Mouse (Mus musculus) heart, postnatal 0 days (tissue): ENCODE data around the gene Itga8. TPM values are rescaled to one million over a fixed set of nuclear protein-coding genes. Genes with fewer than 3 reads are reported as not detected.

Experiments
- ATAC-seq: fragments of 200-750 bp; cut with Nextera tagmentation; 2 replicates; pipeline ENCODE4 v1.8.0; 2017; ENCODE audit warnings: low read depth, moderate number of reproducible peaks, moderate library complexity; ENCODE audit not compliant: insufficient read depth
- DNase-seq: peaks from one replicate; pipeline ENCODE4 v3.0.0-alpha.2; 2016; ENCODE audit warnings: low spot score
- H3K27ac ChIP-seq: fragments of 300-500 bp; sonication (generic); 2 replicates; pipeline ENCODE4 v1.5.1; 2014; ENCODE audit warnings: low read depth, mild to moderate bottlenecking
- H3K27me3 ChIP-seq: fragments of 300-500 bp; sonication (generic); 2 replicates; pipeline ENCODE4 v1.6.1; 2014; ENCODE audit warnings: low read length, mixed read lengths; ENCODE audit not compliant: control insufficient read depth, insufficient read depth
- H3K36me3 ChIP-seq: fragments of 300-500 bp; sonication (generic); replicated peaks from 2 replicates; pipeline ENCODE4 v1.6.1; 2014; ENCODE audit warnings: low read length, mixed read lengths; ENCODE audit not compliant: control insufficient read depth, insufficient read depth
- H3K4me1 ChIP-seq: fragments of 300-500 bp; sonication (generic); 2 replicates; pipeline ENCODE4 v1.6.1; 2014; ENCODE audit warnings: antibody characterized with exemption; ENCODE audit not compliant: control insufficient read depth, insufficient read depth
- H3K4me2 ChIP-seq: fragments of 300-500 bp; sonication (generic); 2 replicates; pipeline ENCODE4 v1.6.1; 2014; ENCODE audit warnings: low read depth, mild to moderate bottlenecking, low read length, moderate library complexity
- H3K4me3 ChIP-seq: fragments of 300-500 bp; sonication (generic); 2 replicates; pipeline ENCODE4 v1.5.1; 2014; ENCODE audit warnings: low read depth, low read length
- H3K9ac ChIP-seq: fragments of 300-500 bp; sonication (generic); replicated peaks from 2 replicates; pipeline ENCODE4 v1.6.1; 2014; ENCODE audit warnings: low read depth, low read length, mixed read lengths
- H3K9me3 ChIP-seq: fragments of 300-500 bp; sonication (generic); replicated peaks from 2 replicates; pipeline ENCODE4 v1.6.1; 2016; ENCODE audit warnings: low read length; ENCODE audit not compliant: control insufficient read depth
- CTCF ChIP-seq: IDR thresholded peaks from 2 replicates; pipeline ENCODE4 v1.5.1; 2016; ENCODE audit warnings: antibody characterized with exemption, control low read depth, low read depth
- EP300 ChIP-seq: IDR thresholded peaks from 2 replicates; pipeline ENCODE4 v1.6.1; 2016; ENCODE audit warnings: antibody characterized with exemption, low read depth
- WGBS: fragments of 180-500 bp; shearing (Covaris S2); extraction: QIAGEN DNeasy Blood & Tissue Kit; methylation state at CpG from one replicate; pipeline ENCODE4 v1.1.7; 2014; 5-methylcytosine and 5-hydroxymethylcytosine counted together
- polyA plus RNA-seq: library from polyadenylated mRNA; unstranded; fragments of >200 nt; fragmentation: Nextera tagmentation; extraction: Ambion mirVana; gene quantifications from 2 replicates; pipeline ENCODE4 v1.2.1, GENCODE M21; 2015
- total RNA-seq: library from RNA; depleted of rRNA; stranded (reverse); fragments of >200 nt; gene quantifications from 2 replicates; pipeline ENCODE4 v1.2.3, GENCODE M21; 2014; ENCODE audit warnings: low replicate concordance

The Itga8 gene
- total and polyA plus RNA-seq, 2 experiments from 2014 or later, result 5.6 to 15.0 TPM

DNA sequence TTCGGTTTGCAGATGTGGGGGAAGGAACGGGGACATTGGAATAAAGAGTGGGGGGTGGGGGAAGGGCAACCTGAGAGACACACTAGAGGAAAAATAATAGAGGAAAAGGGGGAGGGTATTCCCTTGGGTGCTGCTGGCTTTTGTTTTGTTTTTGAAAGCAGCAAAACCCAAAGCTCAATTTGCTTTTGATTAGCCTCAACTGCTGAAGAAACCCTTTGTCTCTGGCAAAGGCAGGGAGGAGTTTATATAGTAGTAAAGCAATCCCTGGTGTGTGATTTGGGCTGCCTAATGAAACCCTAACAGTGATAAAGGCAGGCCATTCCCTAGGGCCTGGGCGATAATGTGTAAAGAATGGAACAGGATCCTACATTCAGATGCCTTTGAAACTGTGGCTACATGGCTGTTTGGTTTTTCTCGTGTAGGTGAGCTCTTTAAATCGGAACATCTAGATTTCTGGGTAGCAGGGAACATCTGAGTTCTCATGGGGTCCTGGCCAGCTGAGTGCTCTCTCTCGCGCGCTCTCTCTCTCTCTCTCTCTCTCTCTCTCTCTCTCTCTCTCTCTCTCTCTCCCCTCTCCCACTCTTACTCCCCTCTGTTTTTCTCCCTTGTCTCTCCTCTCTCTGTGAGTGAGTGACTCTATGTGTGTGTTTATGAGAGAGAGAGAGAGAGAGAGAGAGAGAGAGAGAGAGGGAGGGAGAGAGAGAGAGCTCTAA is 26.8 kb upstream of the Itga8 start:
- Histone ChIP-seq H3K36me3 (no peaks in the 10 kb centered on the region), H3K4me3 (no peak overlapping the region), H3K27ac (peak overlapping the region; percentile 15; the same call in 1 of the 2 replicates), H3K27me3 (no peaks in the 10 kb centered on the region), H3K4me1 (no peaks in the 10 kb centered on the region; the same call in 1 of the 2 replicates), H3K9me3 (no peaks in the 10 kb centered on the region), H3K4me2 (peak overlapping the region; percentile 36), H3K9ac (no peak overlapping the region)
- 41% methylated on average over 8 of the region's 8 CpGs for WGBS
- no peak for ATAC-seq
- peak; percentile 14 for DNase-seq
- TF ChIP-seq CTCF, result no peak
- no peak for TF ChIP-seq EP300

DNA sequence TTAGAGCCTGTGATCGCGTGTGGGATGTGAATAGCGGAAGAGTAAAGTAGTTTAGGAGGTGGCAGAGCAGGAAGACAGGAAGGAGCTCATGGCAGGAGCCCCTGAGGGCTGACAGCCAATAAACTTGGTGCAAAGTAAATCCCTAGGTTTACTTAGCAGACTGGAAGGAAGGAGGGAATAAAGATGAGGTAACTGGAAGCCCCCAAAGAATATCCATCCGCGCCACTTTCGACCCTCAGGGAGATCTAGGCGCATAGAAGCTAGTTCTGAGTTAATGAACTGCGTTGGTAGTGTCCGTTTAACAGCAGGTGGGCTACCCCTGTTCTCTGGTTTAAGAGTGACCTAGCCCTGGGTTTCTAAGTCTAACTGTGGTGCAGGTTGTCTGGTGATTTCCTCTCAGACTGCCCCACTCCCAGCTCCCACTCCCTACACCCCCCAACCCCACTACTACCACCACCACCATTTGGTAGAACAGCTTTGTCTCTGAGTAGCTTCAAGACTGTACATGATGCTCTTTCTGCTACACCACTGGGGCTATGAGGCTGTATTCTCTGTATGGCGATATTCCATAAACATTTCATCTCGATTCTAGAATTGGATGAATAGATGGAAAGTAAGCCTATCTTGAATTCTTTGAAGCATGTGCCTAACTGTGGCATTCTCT is 26.1 kb upstream of the Itga8 start:
- ATAC-seq (no peak), DNase-seq (no peak)
- peak overlapping the region; percentile 36 for H3K4me2 ChIP-seq
- no peaks in the 10 kb centered on the region for H3K27me3 ChIP-seq
- TF ChIP-seq CTCF, result no peak
- no peak for TF ChIP-seq EP300
- no peaks in the 10 kb centered on the region; the same call in 1 of the 2 replicates for H3K4me1 ChIP-seq
- H3K27ac ChIP-seq, result no peak overlapping the region
- H3K36me3 ChIP-seq, result no peaks in the 10 kb centered on the region
- H3K9ac ChIP-seq, result no peak overlapping the region
- peak overlapping the region; percentile 9; the same call in 1 of the 2 replicates for H3K4me3 ChIP-seq
- H3K9me3 ChIP-seq, result no peaks in the 10 kb centered on the region
- WGBS, result 45% methylated on average over 11 of the region's 11 CpGs

DNA sequence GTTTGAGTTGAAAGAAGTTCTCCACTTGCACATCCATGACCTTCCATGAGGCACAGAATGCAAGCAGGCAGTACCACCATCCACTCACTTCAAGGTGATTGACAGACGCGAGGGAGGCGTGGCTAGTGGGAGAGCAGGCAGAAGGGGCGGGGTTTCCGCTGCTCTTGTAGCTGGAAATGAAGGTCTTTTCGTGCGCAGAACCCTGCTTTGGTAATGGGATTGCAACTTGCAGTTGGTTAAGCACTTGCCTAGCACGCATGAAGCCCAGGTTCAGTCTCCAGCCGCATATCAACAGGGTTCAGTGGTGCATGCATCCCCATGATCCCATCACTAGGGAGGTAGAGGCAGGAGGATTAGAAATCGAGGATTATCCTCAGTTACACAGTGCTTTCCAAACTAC is 25.5 kb upstream of the Itga8 start:
- Histone ChIP-seq H3K27me3 (no peaks in the 10 kb centered on the region), H3K36me3 (no peaks in the 10 kb centered on the region), H3K9me3 (no peaks in the 10 kb centered on the region), H3K9ac (no peak overlapping the region), H3K4me3 (peak overlapping the region; percentile 9; the same call in 1 of the 2 replicates), H3K4me1 (no peaks in the 10 kb centered on the region; the same call in 1 of the 2 replicates), H3K4me2 (peak overlapping the region; percentile 36), H3K27ac (no peak overlapping the region)
- DNase-seq, result peak; percentile 35
- TF ChIP-seq EP300 (no peak), CTCF (no peak)
- 16% methylated on average over 10 of the region's 10 CpGs for WGBS
- ATAC-seq, result no peak

DNA sequence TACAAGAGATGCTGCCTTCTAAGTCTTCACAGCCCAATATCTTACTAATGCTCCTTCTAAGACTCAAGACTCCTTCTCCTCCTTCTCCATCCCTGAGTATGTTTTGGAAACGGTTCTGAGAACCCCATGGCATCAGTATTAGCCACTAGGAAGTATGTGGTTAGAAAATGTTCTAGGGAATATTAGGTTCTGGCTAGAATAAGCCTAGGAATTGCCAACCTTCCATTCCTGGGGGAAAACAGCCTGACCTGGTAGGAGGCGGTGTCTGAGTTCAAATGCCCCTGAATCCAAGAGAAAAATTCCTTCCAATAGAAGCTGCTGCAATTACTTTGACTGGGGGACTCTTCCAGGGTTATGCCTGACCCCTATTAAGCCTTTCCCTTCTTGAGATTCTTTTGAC is 24.1 kb upstream of the Itga8 start:
- no peak for TF ChIP-seq EP300
- no peak for TF ChIP-seq CTCF
- WGBS, result 82% methylated on average over 2 of the region's 2 CpGs

DNA sequence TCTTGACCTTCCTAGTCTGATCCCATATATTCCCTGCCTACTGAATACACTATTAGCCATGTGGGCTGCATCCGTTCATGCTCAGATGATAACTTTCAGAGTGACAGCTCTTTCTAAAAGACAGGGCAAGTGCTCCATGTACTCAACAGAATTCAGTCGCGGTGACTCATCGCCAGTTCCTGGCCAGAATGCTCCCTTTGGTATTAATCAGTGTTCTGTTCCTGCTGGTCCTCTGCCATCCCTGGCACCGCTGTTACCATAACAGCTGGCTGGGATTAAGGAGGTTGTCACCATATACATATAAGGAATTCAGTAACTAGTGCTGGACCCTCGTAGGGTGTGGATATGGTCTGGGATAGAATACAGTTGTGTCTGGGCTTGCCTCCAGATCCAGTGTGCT is 23.7 kb upstream of the Itga8 start:
- H3K4me1 ChIP-seq, result no peaks in the 10 kb centered on the region; the same call in 1 of the 2 replicates
- ATAC-seq (peak; percentile 86), DNase-seq (peak; percentile 86)
- no peaks in the 10 kb centered on the region for H3K27me3 ChIP-seq
- 21% methylated on average over 6 of the region's 6 CpGs for WGBS
- H3K4me2 ChIP-seq, result no peak overlapping the region
- TF ChIP-seq CTCF (no peak), EP300 (0 out of 2 replicates have a peak, but pooled peaks have one; percentile 48)
- H3K9me3 ChIP-seq, result no peaks in the 10 kb centered on the region
- H3K36me3 ChIP-seq, result no peaks in the 10 kb centered on the region
- no peak overlapping the region for H3K4me3 ChIP-seq
- no peak overlapping the region for H3K9ac ChIP-seq
- H3K27ac ChIP-seq, result peak overlapping the region; percentile 60

More for the DNA sequence above, 24.1 kb upstream of the Itga8 start:
- no peaks in the 10 kb centered on the region for H3K27me3 ChIP-seq
- no peaks in the 10 kb centered on the region for H3K36me3 ChIP-seq
- H3K4me2 ChIP-seq, result no peak overlapping the region
- H3K9ac ChIP-seq, result no peak overlapping the region
- H3K4me3 ChIP-seq, result no peak overlapping the region
- no peak for DNase-seq
- no peak for ATAC-seq
- peak overlapping the region; percentile 60 for H3K27ac ChIP-seq
- H3K4me1 ChIP-seq, result no peaks in the 10 kb centered on the region; the same call in 1 of the 2 replicates
- H3K9me3 ChIP-seq, result no peaks in the 10 kb centered on the region
